Mouse (Mus musculus) retina, postnatal 1 day (tissue): ENCODE measurements around the gene Asb4.

Experiments
- DNase-seq: peaks from one replicate; pipeline ENCODE4 v3.0.0-alpha.2; 2012

Asb4 gene

DNA sequence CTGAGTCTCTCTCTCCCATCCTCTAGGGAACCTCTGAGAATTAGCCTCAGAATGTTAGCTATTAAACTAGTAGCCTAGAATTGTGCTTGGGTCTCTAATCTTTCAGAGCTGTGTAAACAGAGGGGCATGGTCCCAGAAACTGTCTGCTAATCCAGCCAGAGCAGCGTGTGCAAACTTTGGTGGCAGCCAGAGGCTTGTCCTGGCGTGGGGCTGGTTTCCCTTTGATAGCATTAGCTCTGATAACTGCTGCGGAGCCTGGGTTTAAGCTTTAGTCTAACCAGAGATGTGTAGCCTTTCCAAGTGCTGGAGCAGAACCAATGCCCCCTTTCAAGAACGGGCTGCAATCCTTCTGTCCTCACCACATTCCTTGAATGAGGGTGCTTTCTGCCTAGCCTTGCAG is 11.8 kb downstream of the Asb4 start:
- DNase-seq = no peak

DNA sequence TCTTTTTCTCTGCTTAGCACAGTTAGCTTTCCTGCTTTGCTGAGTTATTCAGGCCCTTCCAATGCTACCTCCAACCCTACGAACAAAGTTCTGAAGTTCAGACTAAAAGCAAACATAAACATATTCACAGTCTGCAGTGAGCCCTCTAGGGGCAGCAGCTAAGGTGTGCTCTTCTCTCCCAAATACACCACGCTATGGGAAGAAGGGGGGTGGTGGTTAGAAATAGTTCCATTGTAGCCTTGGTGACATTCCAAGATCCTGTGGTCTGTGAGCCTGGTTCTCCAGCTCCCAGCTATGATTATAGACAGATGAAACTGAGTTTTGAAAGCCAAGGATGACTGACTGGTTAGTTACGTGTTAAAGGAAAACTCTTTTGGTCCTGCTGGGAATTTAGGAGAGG is 13.6 kb downstream of the Asb4 start:
- no peak for DNase-seq

DNA sequence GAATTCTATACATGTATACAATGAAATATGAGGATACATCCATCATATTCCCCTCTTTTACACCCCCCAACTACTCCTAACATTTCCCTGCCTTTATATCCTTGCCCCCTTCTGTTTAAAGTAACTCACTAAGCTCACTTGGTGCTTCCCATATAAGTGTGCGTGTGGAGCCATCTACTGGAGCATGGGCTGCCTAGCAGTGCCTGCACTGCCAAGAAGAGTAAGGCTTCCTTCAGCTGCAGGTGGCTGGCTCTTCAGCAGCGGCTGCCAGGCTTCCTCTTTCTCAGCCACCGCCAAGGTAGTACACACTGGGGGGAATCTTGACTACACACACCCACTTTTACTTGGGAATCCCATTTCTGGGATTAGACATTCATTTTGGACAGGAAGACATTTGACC is 18.2 kb downstream of the Asb4 start:
- DNase-seq = peak; percentile 82

DNA sequence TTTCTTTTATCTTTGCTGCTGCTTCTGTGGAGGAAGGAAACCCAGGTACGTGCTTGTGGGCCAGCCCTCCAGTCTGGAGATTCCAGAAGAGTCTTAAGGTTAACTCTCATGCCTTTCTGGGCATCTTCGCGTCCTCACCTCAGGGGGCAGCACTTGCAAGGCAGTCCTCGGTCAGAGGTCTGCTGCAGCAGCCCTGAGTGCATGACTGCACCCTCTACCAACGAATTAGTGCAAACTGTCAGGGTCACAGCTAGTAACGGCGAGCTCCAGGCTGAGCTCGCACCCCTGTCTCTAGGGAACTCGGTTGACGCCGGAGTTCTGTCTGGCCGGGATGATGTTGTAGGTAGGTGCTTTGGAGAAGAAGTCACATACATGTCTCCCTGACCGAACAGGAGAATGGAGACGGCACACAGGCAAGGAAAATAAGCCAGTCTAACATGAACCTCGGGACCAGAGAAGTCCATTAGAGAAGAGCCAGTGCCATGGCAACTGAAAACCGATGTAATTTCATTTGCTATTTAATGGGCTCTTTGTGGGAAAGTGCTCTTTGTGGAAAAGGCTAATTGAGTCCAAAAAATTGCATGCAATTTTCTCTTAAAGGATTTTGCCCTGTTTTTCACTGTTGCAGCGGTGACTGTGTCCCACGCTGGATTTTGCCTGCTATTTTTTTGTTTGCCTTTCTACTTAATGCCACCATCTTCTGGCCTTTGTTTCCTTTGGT is 20.1 kb downstream of the Asb4 start:
- peak; percentile 68 for DNase-seq

DNA sequence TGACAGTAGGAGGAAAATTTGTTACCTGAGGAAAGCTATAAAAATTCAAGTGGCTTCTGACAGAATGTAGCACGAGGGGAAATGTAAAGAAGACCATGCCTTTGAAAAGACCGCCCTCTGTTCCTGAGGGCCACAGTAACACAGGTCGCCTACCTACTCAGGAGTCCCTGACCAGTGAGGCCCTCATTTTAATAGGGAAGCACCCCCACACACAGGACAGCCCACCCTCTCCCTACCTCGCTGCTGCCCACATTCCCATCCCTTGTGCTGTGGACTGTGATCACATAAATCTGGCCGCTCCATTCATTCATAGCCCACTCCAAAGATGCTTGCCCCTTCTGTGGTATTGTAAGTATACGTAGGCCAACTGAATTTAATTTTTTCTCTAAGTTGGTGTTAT is 20.8 kb downstream of the Asb4 start:
- DNase-seq = no peak

DNA sequence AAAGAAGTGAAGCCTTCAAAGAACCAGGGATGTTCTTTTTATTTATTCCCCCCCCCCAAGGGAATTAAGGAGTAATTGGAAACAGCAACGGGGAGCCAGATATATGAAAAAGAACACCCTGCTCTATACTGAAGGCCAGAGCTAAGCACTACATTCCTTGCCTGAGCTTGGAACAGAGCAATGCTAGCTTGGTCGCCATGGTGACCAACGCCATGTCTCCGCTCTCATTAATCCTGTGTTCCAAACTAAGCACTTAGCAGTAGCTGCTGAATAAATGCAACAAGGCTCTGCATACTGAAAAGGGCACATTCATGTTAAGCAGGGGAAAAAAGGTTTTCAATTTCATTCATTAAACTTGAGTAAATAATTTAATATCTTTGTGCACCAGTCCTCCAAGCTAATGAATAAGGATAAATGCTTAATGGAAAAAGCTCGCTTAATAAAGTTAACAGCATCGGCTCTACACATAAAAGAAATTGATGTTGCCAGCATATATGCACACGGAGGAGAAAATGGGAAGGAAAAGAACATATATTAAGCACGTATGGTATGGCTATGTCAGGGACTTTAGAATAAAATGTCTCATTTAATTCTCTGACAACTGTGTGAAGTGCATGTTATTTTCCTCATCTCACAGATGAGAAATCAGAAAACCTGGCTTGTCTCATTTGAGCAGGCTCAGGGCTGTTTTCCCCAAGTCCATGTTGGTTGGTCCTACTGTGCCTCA is 25.4 kb downstream of the Asb4 start:
- DNase-seq = peak; percentile 72

DNA sequence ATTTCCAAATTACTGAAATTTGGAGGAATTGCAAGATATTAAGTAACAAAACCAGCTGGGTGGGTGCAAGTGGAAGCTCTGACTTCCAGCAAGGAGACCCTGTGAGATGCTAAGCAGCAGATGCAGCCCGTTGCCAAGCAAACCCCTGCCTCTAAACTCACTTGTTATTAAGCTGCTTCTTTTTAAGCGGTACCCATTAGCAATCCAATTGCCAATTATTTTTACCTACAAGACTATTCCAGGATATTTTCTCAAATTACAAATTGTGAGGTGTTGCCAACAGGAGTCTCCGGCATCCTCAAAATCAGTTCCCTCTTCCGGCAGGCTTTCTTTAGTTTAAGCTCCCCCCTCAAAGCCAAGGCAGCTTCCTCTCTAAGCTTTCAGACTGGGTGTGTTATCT is 26.5 kb downstream of the Asb4 start:
- DNase-seq = no peak

DNA sequence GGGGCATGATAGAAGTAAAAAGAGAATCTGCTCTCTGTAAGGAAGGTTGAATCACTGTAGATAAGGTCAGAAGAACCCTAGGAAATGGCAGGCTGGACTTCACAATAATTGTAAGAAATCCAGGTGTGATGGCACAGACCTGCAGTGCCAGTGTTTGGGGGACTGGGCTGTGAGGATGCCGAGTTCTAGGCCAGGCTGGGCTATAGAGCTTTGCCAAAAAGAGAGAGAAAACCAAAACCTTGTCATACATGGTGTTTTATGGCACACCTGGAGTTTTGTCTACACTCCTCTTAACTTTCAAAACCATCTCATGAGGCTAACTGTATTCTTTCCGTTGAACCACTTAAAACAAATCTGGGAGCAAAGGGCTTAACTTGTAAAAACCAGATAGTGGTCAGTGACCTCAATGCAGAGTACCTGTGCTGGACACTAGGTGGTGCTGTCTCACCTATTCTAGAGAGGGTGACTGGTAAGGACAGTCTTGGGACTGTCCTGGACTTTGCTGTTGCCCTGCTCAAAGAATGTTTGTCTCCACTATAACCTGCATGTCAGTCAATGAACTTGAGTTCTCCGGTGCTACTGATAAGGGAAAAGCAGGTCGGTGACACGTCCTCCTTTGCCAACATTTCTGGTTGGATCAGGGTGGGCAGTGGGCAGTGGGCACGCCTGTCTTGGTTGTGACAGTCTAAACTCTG is 27.7 kb downstream of the Asb4 start:
- peak; percentile 79 for DNase-seq

DNA sequence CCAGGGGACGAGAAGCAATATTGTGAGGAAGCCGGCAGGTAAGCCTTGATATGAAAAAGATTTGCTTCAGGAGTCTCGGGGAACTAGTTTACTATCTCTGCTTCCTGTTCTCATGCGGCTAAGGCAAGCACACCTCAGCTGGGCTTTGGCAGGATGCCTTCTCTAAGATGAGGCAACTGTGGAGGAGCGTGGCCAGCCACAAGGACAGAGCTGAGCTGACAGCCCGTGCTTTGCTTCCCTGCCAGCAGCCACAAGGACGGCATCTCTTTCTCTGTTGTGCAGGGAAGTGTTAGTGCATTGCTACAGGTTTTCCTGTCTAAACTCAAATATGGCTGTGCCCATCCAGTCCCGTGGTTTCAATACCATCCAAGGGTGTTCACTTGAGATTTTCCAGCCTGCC is 30.1 kb downstream of the Asb4 start:
- DNase-seq = no peak

DNA sequence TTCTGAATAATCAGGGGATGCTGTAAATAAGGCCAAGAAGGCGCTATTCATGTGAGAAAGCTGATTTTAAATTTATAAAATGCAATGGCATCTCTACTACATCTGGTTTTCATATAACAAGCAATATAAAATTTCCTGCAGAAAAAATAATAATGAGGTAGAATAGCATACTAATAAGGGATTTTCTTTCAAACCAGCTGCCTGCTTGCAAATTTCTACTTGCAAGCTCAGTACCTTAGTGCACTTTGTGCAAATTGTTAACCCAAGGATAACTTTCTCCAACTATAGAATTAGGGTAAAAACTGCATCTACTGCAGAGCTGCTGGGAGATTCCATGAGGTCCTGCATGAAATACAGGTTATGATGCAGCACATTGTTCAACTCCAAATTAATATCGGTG is 38.3 kb downstream of the Asb4 start:
- no peak for DNase-seq

DNA sequence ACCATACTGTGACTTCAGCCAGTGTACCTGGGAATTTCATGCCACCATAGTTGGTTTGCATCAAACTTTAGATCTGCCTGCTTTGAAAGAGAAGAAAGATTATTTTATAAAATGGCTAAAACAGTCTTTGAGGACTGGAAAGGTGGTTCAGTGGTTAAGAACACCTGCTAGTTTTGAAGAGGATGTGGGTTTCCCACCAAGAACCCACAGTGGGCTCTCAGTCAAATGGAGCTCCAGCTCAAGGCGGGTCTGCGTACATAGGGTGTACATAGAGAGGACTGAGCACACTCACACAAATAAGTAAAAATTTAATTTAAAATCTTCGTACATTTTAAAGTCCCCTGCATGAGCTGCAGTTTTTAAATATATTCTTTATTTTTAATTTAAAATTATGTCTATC is 39.2 kb downstream of the Asb4 start:
- DNase-seq = no peak

DNA sequence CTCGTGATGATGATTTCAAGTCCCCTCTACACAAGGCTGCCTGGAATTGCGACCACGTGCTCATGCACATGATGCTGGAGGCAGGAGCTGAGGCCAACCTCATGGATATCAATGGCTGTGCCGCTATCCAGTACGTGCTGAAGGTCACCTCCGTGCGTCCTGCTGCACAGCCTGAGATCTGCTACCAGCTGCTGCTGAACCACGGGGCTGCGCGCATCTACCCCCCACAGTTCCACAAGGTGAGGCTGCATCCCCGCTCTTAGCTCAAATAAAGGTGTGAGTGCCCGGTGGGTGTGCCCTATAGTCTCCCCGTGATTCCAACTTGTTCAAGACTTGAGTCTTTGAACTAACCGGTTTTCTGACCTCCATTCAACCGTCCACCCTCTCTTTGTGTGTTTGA is 40.4 kb downstream of the Asb4 start:
- DNase-seq = no peak

DNA sequence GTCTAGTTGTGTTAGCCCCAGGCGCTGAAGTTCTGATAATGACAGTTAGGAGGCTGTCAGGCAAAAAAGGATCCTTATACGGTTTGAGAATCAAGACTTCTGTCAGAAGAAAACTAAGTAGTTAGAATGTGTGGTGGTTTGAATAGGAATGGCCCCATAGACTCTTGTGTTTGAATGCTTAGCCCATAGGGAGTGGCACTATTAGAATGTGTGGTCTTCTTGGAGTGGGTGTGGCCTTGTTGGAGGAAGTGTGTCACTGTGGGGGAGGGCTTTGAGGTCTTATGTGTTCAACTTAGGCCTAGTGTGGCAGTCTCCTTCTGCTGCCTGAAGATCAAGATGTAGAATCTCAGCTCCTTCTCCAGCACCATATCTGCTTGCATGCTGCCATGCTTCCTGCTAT is 43.8 kb downstream of the Asb4 start:
- no peak for DNase-seq

DNA sequence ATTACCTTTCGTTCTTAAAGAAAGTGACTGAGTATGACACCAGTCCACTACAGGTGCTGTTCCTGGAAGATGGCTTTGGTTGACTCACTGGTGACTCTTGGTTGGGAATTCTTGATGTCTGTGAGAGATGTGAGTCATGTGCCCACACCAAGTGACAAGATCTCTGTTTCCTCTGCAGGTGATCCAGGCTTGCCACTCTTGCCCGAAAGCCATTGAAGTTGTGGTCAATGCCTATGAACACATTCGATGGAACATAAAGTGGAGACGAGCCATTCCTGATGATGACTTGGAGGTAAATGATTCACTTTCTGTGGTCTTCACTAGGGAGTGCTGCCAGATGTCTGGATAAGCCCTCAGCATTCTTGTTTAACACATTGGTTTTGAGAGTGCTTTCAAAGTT is 46.4 kb downstream of the Asb4 start:
- no peak for DNase-seq

DNA sequence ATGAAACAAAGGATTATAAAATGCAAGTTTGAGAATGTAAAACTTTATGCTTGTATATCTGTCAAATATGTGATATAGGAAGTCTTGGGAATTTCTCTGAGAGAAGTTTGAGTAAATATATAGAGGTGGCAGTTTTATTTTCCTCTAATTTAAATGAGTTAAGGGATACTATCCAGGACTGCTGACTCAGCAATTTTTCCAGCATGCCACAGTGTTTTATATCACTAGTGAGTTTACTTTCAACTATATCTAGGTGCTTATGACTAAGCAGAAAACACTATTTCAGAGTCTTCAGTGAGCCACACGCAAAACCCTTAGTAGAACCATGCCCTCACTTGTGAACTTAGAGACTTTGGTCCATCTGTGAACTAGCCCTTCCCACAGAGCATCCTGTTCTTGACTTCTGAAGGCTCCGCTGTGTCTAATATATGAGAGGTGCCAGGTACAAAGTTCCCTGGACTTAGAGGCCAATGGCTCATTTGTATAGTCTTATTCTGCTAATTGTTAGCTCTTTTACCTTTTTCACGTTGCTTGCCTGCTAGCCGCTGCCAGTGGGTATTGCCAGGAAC is 46.9 kb downstream of the Asb4 start:
- DNase-seq = no peak

DNA sequence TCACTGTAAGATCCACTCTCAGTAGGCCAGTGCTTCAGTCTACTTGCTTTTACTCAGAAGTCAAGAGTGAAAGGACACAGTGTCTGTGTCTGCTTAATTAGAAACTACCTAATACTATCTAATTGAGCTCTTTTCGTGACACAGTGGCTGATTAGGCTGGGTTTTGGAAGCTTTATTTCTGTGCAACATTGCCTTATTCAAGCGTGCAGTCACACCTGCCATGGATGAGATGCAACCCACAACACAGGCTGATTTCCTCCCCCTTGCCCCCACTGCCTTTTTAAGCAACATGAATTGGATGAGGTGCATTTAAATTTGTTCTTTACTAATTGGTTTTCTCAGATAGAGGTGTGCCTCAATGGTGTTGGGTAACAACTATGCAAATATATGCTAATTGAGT is 50.7 kb downstream of the Asb4 start:
- no peak for DNase-seq

DNA sequence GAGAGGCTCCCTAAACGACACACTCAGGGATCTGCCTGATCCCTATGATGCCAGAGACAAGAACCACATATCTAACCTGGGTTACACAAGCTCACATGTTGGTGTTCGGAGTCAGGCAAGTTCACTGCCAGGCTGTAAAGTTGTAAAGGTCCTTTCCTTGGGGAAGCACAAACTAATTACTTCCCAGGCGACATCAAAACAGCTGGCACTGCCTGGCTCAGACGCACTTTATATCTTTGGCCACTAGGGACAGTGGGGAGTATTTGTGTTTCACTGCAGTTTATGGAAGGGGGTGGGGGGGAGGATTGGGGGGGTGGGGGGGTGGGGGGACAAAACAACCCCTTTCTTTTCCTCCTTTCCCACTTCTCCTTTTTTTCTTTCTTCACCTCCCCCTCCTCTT is 54.6 kb downstream of the Asb4 start:
- peak; percentile 62 for DNase-seq

DNA sequence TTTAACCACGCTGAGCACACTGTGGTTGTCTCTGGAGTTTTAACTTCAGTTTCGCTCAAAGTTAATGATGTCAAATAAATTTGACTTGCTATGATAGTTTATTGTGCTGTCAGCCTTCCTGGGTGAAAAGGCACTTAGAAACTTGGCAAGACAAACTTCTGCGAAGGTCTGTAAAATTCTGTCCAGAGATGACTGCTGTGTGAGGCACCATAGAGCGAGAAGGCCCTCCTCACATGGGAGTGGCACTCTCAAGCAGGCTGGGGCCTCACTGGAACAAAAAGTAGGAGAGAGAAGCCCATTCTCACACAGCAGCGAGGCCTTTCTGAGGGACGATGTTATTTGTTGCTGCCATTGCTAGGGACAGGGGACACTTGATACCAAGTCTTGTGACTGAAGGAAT is 58.0 kb downstream of the Asb4 start:
- DNase-seq = no peak

DNA sequence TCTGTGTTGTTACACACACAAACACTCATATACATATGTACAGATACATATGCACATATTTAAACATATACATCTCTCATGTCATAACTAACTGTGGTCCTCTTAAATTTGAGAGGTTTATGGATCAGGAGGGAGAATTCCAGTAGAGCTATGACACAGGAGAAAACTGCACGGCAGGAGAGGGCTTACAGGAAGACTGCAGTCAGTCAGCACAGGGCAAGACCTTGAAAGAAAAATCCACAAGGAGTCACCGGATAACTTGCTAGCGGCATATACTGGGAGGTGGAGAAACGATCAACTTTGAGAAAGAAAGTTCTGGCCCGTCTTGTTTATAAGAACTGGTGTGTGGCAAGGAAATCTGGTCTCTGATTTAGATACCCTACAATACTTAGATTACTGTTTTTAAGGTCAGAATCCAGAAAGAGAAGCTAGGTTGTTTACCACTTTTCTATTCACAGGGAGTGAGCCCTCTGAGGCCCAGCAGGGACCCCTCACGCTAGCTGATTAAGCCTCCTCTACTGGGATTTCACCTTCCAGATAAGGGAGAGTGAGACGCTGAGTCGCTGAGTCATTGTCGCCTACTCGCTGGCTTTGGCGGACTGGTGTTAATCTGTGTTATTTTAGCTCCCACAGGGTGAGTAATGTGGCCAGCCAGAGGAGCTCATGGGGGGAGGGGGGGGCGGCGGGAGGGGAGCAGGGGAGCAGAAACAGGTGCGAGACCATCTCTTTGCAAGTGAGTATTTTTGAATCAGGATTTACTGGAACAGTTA is 59.3 kb downstream of the Asb4 start:
- peak; percentile 48 for DNase-seq

DNA sequence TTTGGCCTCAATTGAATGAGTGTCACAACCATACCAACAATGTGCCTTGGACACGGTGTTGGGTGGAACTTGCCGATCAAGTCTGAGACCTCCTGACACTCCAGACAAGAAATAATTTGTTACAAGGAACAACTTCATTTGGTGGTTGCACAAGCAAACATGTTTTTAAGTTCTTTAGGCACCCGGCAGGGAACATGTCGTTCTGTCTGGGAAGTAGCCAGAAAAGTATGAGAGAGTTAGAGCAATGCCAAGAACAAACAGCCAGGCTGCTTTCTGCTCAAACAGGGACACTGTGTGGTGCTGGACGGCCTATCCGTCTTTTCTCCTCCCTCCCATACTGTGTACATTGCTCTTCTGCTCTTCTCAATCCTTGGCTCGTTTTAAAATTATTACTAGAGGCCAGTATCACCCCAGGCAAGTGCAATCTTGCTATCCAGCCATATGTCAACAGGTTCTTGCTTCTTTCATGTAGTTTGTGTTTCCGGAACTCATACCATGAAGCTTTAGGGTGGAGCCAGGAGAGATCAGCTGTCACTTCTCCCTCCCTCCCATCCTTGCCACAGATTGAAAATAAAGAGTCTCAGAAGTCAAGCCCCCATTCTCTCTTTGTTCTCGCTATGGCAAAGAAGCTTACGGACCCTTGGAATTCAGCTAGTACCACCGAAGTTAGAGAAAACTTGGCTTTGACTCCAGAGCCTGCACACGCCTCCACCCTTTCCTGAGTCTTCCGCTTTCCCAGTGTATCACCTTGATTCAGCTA is 60.1 kb downstream of the Asb4 start:
- no peak for DNase-seq

DNA sequence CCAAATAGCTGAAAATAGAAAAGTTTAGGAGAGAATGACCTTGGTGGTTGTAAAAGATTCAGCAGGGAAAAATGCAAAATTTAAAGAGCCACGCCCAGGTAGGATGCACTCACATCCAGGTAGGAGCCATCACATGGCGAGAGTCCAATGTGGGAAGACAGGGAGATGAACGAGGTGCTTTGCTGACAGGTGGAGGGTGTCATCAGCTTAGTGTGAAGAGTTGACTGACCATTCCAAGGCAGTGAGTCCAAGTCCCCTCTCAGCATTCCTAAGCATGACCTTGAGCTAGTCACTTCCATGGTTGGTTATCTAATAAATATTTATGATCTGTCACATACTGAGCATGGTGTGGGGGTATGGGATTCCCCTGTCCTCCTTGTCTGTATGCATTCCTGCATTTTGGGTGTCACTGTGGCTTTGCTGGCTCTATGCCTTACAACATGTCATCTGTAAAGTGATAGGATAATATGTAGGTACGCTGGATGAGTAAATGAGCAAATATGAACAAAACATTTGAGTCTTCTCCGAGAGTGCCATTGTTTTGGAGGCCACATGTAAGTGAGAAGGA is 61.2 kb downstream of the Asb4 start:
- no peak for DNase-seq

DNA sequence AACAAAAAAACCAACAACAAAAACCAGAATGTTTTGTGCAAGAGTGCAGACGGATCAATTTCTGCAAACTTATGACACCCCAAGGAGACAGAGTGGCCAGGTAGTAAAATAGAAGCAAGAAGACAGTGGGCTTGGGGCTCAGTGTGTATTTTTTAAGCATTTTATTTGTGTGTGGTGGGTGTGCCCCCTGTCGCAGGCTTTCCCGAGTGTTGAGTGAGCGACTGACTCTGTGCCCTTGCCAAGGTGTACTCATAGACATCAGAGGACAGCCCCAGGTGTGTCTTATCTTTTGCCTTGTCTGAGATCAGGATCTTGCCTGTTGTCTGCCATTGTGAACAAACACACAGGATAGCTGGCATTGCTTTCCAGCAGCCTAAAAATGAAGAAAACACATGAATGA is 63.8 kb downstream of the Asb4 start:
- DNase-seq = no peak
